Mouse (Mus musculus) R1 (cell line): ENCODE results near the gene Ranbp3l.

ENCODE experiments used
- DNase-seq: peaks from one replicate; pipeline ENCODE4 v3.0.0-alpha.2; 2018; ENCODE audit warnings: low read depth, low spot score

The Ranbp3l gene

GRCm38 (mm10) chr15:8967573-8968228 is at the start of gene Ranbp3l:
Ranbp3l (plus strand) TSS chr15:8967949.
- peak; percentile 37 for DNase-seq

- no peak for DNase-seq
Measured at GRCm38 (mm10) chr15:8930061-8930460, 37.7 kb upstream of the Ranbp3l start.

- DNase-seq = no peak
Measured at GRCm38 (mm10) chr15:8936911-8937310, 30.8 kb upstream of the Ranbp3l start.

- DNase-seq = no peak
Measured at GRCm38 (mm10) chr15:8940861-8941260, 26.9 kb upstream of the Ranbp3l start.

GRCm38 (mm10) chr15:8950856-8951255 is 16.9 kb upstream of the Ranbp3l start:
- no peak for DNase-seq

GRCm38 (mm10) chr15:8963323-8963722 is 4.4 kb upstream of the Ranbp3l start:
- peak; percentile 57 for DNase-seq

GRCm38 (mm10) chr15:8968229-8968595 is 463 bp downstream of the Ranbp3l start:
- DNase-seq = peak; percentile 13

- no peak for DNase-seq
Measured at GRCm38 (mm10) chr15:8969061-8969635, 1.4 kb downstream of the Ranbp3l start.

GRCm38 (mm10) chr15:8991211-8991610 is 23.5 kb downstream of the Ranbp3l start:
- no peak for DNase-seq

GRCm38 (mm10) chr15:8991859-8992838 is 24.4 kb downstream of the Ranbp3l start:
- DNase-seq = peak; percentile 12

- DNase-seq = peak; percentile 26
Measured at GRCm38 (mm10) chr15:8994608-8995277, 27.0 kb downstream of the Ranbp3l start.

- DNase-seq = peak; percentile 9
Measured at GRCm38 (mm10) chr15:8995490-8995889, 27.7 kb downstream of the Ranbp3l start.

- no peak for DNase-seq
Measured at GRCm38 (mm10) chr15:9002762-9003161, 35.0 kb downstream of the Ranbp3l start.

- no peak for DNase-seq
Measured at GRCm38 (mm10) chr15:9009196-9009595, 41.4 kb downstream of the Ranbp3l start.

- peak; percentile 61 for DNase-seq
Measured at GRCm38 (mm10) chr15:9014541-9014940, 46.8 kb downstream of the Ranbp3l start.

GRCm38 (mm10) chr15:9015496-9015895 is 47.7 kb downstream of the Ranbp3l start:
- DNase-seq = peak; percentile 22

GRCm38 (mm10) chr15:9055704-9056103 is 88.0 kb downstream of the Ranbp3l start:
- DNase-seq = peak; percentile 55

- no peak for DNase-seq
Measured at GRCm38 (mm10) chr15:9059856-9060255, 92.1 kb downstream of the Ranbp3l start.

GRCm38 (mm10) chr15:9061150-9061882 is 93.6 kb downstream of the Ranbp3l start:
- no peak for DNase-seq

- no peak for DNase-seq
Measured at GRCm38 (mm10) chr15:9068881-9069280, 101.1 kb downstream of the Ranbp3l start.

- no peak for DNase-seq
Measured at GRCm38 (mm10) chr15:9070353-9070752, 102.6 kb downstream of the Ranbp3l start.
